Mouse (Mus musculus): Measurements from ENCODE around the gene Zbtb48. TPM values are rescaled to one million over a fixed set of nuclear protein-coding genes. Genes with fewer than 3 reads are reported as not detected.
A peak's percentile ranks its signal among the peaks of the same experiment; 100 is the strongest.

Zbtb48 gene
- total and polyA plus RNA-seq, 3 experiments, result 9.8 to 13.9 (median 13.4) TPM

DNA sequence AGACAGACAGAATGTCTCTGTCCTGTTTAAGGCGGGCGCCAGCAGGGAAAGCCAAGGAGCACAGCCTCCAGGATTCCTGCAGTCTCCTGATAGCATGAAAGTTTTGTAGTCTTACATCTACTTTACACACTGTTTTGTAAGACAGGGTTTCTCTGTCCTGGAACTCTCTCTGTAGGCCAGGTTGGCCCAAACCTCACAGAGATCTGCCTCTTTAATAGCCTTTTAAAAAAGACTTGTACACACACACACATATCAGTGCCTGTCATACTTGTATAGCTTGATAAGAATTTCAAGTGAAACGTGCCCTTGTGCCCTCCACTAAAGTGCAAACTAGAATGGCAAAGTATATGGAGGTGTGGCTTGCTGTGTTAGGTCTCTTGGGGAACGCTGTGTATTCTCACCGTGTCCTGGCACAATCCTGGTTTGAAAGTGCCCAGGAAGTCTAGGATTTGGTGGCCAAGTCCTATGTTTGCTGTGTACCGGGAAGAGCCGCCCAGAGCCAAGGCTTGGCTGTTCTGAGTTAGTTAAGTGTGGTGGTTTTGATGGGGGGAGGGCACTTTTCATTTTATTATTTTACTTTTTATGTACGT lies 16.2 kb downstream of the Zbtb48 start:
- peak overlapping the region; percentile 95; the same call in 1 of the 2 replicates for H3K4me3 ChIP-seq (ENCODE audit: low read depth, low read length)
- ATAC-seq (ENCODE audit: extremely low read depth, insufficient number of reproducible peaks, low FRiP score, poor library complexity, severe bottlenecking), result no peak
- TF ChIP-seq CTCF (IDR thresholded peaks at IDR 0.05; ENCODE audit: low read depth, low read length), result no peak
- H3K4me1 ChIP-seq (ENCODE audit: insufficient read depth, low read depth, low read length), result peaks cover 59% of the 10 kb centered on the region
- peaks cover 23% of the 10 kb centered on the region for H3K27me3 ChIP-seq (ENCODE audit: insufficient read depth, low read length)
- H3K36me3 ChIP-seq (replicated peaks), result peaks cover 60% of the 10 kb centered on the region
- DNase-seq (ENCODE audit: low spot score), result no peak
- H3K9me3 ChIP-seq (replicated peaks), result no peaks in the 10 kb centered on the region

DNA sequence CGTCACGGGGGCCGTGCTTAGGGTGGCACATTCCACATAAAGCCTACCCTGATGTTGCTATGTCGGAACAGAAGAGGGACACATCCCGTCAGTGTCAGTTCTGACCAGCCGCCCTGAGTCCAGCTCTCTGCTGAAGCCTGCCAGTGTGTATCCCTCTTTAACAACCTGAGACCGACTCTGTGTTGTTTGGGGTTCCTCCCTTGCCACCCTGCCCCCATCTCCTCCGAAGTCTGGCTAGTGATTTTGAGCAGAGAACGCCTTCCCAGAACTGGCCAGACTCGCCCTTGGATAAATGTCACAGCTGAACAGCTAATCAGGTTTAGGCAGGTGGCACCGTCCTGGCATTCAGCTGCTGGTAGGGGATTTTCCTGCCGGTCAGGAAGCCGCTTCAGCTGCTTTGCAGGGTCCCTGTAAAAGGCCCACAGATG lies 16.8 kb downstream of the Zbtb48 start:
- no peaks in the 10 kb centered on the region for H3K9me3 ChIP-seq (replicated peaks)
- peaks cover 54% of the 10 kb centered on the region for H3K36me3 ChIP-seq (replicated peaks)
- DNase-seq (ENCODE audit: low spot score) (no peak), ATAC-seq (ENCODE audit: extremely low read depth, insufficient number of reproducible peaks, low FRiP score, poor library complexity, severe bottlenecking) (no peak; the same call in 1 of the 2 replicates)
- H3K27me3 ChIP-seq (ENCODE audit: insufficient read depth, low read length), result peaks cover 23% of the 10 kb centered on the region
- H3K4me3 ChIP-seq (ENCODE audit: low read depth, low read length), result peak overlapping the region; percentile 95
- no peak for TF ChIP-seq POLR2AphosphoS5 (IDR thresholded peaks at IDR 0.05; ENCODE audit: insufficient replicate concordance, low read depth, low read length)
- TF ChIP-seq TAL1 (conservative IDR thresholded peaks at IDR 0.05; ENCODE audit: low read depth, low read length), result no peak
- no peak for TF ChIP-seq GATA1 (IDR thresholded peaks at IDR 0.05; ENCODE audit: borderline replicate concordance, low read length)
- no peak for TF ChIP-seq CTCF (IDR thresholded peaks at IDR 0.05; ENCODE audit: low read depth, low read length)
- no peak for TF ChIP-seq GATA2 (IDR thresholded peaks at IDR 0.05; ENCODE audit: borderline replicate concordance, low read depth, low read length)
- peaks cover 59% of the 10 kb centered on the region for H3K4me1 ChIP-seq (ENCODE audit: insufficient read depth, low read depth, low read length)

DNA sequence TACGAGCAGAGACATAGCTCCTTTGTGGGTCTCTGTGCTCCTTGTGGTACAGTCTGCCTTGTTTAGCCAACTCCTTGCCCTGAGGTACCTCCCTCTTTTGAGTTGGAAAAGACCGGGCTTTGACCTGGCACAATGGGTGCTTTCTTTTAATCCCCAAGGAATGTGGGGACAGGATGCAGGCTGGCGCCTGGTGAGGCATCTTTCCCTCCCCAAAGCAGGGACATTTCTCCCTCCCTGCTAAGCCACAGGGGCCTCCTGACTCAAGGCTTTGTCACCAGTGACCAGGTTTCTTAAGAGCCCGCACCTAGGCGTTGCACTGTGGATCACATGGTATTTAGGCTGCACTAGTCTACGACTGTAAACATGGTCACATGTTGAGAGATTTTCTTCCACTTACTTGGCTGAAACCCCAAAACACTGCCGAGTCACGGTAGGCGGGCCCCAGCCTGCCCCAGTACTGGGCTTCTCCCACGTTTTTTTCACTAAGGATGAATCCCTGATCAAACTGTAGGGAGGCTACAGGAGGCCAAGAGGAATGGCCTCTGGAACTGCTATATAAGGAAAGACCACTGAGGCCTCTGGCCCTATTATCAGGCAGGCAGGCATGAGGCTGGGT lies 17.3 kb downstream of the Zbtb48 start:
- peaks cover 59% of the 10 kb centered on the region for H3K4me1 ChIP-seq (ENCODE audit: insufficient read depth, low read depth, low read length)

DNA sequence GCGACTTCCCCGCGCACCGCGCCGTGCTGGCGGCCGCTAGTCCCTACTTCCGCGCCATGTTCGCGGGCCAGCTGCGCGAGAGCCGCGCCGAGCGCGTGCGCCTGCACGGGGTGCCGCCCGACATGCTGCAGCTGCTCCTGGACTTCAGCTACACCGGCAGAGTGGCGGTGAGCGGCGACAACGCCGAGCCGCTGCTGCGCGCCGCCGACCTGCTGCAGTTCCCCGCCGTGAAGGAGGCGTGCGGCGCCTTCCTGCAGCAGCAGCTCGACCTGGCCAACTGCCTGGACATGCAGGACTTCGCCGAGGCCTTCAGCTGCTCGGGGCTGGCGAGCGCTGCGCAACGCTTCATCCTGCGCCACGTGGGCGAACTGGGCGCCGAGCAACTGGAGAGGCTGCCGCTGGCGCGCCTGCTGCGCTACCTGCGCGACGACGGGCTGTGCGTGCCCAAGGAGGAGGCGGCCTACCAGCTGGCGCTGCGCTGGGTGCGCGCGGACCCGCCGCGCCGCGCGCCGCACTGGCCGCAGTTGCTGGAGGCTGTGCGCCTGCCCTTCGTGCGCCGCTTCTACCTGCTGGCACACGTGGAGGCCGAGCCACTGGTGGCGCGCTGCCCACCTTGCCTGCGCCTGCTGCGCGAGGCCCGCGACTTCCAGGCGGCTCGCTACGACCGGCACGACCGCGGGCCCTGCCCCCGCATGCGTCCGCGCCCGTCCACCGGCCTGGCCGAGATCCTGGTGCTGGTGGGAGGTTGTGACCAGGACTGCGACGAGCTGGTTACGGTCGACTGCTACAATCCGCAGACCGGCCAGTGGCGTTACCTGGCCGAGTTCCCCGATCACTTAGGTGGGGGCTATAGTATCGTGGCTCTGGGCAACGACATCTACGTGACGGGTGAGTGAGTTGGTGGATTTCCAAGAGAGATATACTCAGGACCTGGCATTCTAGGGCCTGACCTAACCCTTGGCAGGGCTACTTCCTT lies 18.1 kb downstream of the Zbtb48 start:
- Histone ChIP-seq H3K4me1 (ENCODE audit: insufficient read depth, low read depth, low read length) (peaks cover 59% of the 10 kb centered on the region), H3K36me3 (replicated peaks) (peaks cover 41% of the 10 kb centered on the region), H3K27me3 (ENCODE audit: insufficient read depth, low read length) (peaks cover 31% of the 10 kb centered on the region), H3K9me3 (replicated peaks) (no peaks in the 10 kb centered on the region), H3K4me3 (ENCODE audit: low read depth, low read length) (peak overlapping the region; percentile 95)
- DNase-seq (ENCODE audit: low spot score) (peak; percentile 76), ATAC-seq (ENCODE audit: extremely low read depth, insufficient number of reproducible peaks, low FRiP score, poor library complexity, severe bottlenecking) (no peak)
- TF ChIP-seq CTCF (IDR thresholded peaks at IDR 0.05; ENCODE audit: low read depth, low read length) (no peak), POLR2AphosphoS5 (IDR thresholded peaks at IDR 0.05; ENCODE audit: insufficient replicate concordance, low read depth, low read length) (no peak), TAL1 (conservative IDR thresholded peaks at IDR 0.05; ENCODE audit: low read depth, low read length) (no peak), GATA2 (IDR thresholded peaks at IDR 0.05; ENCODE audit: borderline replicate concordance, low read depth, low read length) (no peak), GATA1 (IDR thresholded peaks at IDR 0.05; ENCODE audit: borderline replicate concordance, low read length) (no peak)

More for the DNA sequence above, 17.3 kb downstream of the Zbtb48 start:
- Histone ChIP-seq H3K27me3 (ENCODE audit: insufficient read depth, low read length) (peaks cover 27% of the 10 kb centered on the region), H3K9me3 (replicated peaks) (no peaks in the 10 kb centered on the region), H3K4me3 (ENCODE audit: low read depth, low read length) (peak overlapping the region; percentile 95), H3K36me3 (replicated peaks) (peaks cover 49% of the 10 kb centered on the region)
- TF ChIP-seq GATA2 (IDR thresholded peaks at IDR 0.05; ENCODE audit: borderline replicate concordance, low read depth, low read length), result no peak
- TF ChIP-seq CTCF (IDR thresholded peaks at IDR 0.05; ENCODE audit: low read depth, low read length), result no peak
- TF ChIP-seq GATA1 (IDR thresholded peaks at IDR 0.05; ENCODE audit: borderline replicate concordance, low read length), result no peak
- no peak for TF ChIP-seq POLR2AphosphoS5 (IDR thresholded peaks at IDR 0.05; ENCODE audit: insufficient replicate concordance, low read depth, low read length)
- TF ChIP-seq TAL1 (conservative IDR thresholded peaks at IDR 0.05; ENCODE audit: low read depth, low read length), result no peak
- peak; percentile 77 for ATAC-seq (ENCODE audit: extremely low read depth, insufficient number of reproducible peaks, low FRiP score, poor library complexity, severe bottlenecking)
- DNase-seq (ENCODE audit: low spot score), result peak; percentile 80

DNA sequence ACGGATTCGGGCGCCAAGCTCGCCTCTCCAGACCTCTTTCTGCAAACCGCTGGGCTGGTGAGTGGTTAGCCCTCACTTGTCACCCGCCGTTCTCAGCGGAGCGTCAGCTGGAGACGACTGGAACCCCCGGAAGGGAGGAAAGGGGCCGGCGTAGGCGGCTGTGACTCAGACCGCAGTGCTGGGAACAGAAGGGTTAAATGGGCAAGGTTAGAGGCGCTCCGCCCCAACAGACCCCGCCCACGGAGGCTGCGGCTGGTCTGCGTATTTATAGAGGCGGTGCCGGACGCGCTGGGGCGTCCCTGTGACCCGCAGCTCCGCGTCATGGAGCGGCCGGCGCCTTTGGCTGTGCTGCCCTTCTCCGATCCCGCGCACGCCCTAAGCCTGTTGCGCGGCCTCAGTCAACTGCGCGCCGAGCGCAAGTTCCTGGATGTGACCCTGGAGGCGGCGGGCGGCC lies 18.8 kb downstream of the Zbtb48 start, which contains the start of gene Klhl21:
Klhl21 (plus strand) TSS at position 182 of the 454 bp plus-strand sequence.
- peaks cover 32% of the 10 kb centered on the region for H3K27me3 ChIP-seq (ENCODE audit: insufficient read depth, low read length)
- peaks cover 34% of the 10 kb centered on the region for H3K36me3 ChIP-seq (replicated peaks)
- H3K4me3 ChIP-seq (ENCODE audit: low read depth, low read length), result peak within 1 kb of the TSS; percentile 95
- ATAC-seq (ENCODE audit: extremely low read depth, insufficient number of reproducible peaks, low FRiP score, poor library complexity, severe bottlenecking) (peak; percentile 81), DNase-seq (ENCODE audit: low spot score) (peak; percentile 87)
- peaks cover 59% of the 10 kb centered on the region for H3K4me1 ChIP-seq (ENCODE audit: insufficient read depth, low read depth, low read length)
- TF ChIP-seq TAL1 (conservative IDR thresholded peaks at IDR 0.05; ENCODE audit: low read depth, low read length) (no peak), GATA2 (IDR thresholded peaks at IDR 0.05; ENCODE audit: borderline replicate concordance, low read depth, low read length) (no peak), POLR2AphosphoS5 (IDR thresholded peaks at IDR 0.05; ENCODE audit: insufficient replicate concordance, low read depth, low read length) (no peak), GATA1 (IDR thresholded peaks at IDR 0.05; ENCODE audit: borderline replicate concordance, low read length) (no peak), CTCF (IDR thresholded peaks at IDR 0.05; ENCODE audit: low read depth, low read length) (no peak)
- H3K9me3 ChIP-seq (replicated peaks), result no peaks in the 10 kb centered on the region

DNA sequence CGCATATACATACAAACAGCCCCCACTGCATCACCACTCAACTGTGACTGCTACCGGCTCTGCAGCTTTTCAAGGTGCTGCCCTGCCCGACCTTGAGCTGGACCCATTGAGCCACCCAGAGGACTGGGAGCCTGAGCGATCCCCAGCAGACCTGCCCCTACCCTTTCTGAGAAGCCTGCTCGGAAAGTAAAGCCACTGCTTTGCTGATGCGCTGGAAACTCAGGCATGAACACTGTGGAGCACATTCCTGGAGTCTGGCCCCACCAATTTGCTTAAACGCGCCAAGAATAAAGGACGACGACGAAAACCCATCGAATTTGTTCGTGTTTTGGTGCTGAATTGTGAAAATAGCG lies 19.3 kb downstream of the Zbtb48 start:
- TF ChIP-seq CTCF (IDR thresholded peaks at IDR 0.05; ENCODE audit: low read depth, low read length), result no peak
- no peak for TF ChIP-seq POLR2AphosphoS5 (IDR thresholded peaks at IDR 0.05; ENCODE audit: insufficient replicate concordance, low read depth, low read length)
- no peak for TF ChIP-seq TAL1 (conservative IDR thresholded peaks at IDR 0.05; ENCODE audit: low read depth, low read length)
- TF ChIP-seq GATA1 (IDR thresholded peaks at IDR 0.05; ENCODE audit: borderline replicate concordance, low read length), result no peak
- no peak for TF ChIP-seq GATA2 (IDR thresholded peaks at IDR 0.05; ENCODE audit: borderline replicate concordance, low read depth, low read length)
- Histone ChIP-seq H3K27me3 (ENCODE audit: insufficient read depth, low read length) (peaks cover 32% of the 10 kb centered on the region), H3K9me3 (replicated peaks) (no peaks in the 10 kb centered on the region), H3K4me1 (ENCODE audit: insufficient read depth, low read depth, low read length) (peaks cover 55% of the 10 kb centered on the region), H3K36me3 (replicated peaks) (peaks cover 28% of the 10 kb centered on the region), H3K4me3 (ENCODE audit: low read depth, low read length) (peak overlapping the region; percentile 95)
- ATAC-seq (ENCODE audit: extremely low read depth, insufficient number of reproducible peaks, low FRiP score, poor library complexity, severe bottlenecking), result no peak
- DNase-seq (ENCODE audit: low spot score), result no peak
